Mouse (Mus musculus) embryonic fibroblast, embryonic 13.5 days (primary cell): ENCODE results near the gene Sox2.

Source experiments
- CTCF ChIP-seq: IDR thresholded peaks from 2 replicates; pipeline ENCODE4 v1.5.1; 2011; ENCODE audit warnings: mild to moderate bottlenecking, control low read depth, low read length, moderate library complexity, borderline replicate concordance; ENCODE audit not compliant: insufficient read depth
- POLR2A ChIP-seq: IDR thresholded peaks from 2 replicates; pipeline ENCODE4 v1.6.1; 2011; ENCODE audit warnings: low read depth, mild to moderate bottlenecking, control low read depth, low read length, moderate library complexity

GRCm38 (mm10) chr3:34630736-34631135 is 19.5 kb upstream of the Sox2 start:
- TF ChIP-seq CTCF = no peak
- TF ChIP-seq POLR2A = no peak
